Mouse (Mus musculus) heart, postnatal 0 days (tissue): ENCODE measurements at regions not wholly inside any gene's neighbourhood (a gene's known extent, or its start where the extent isn't known, plus 50 kb on each side); places are given as distances from the start of the nearest gene placed in this dataset.

Experiments
- CTCF ChIP-seq: IDR thresholded peaks from 2 replicates; pipeline ENCODE4 v1.5.1; 2016; ENCODE audit warnings: antibody characterized with exemption, control low read depth, low read depth
- EP300 ChIP-seq: IDR thresholded peaks from 2 replicates; pipeline ENCODE4 v1.6.1; 2016; ENCODE audit warnings: antibody characterized with exemption, low read depth

GRCm38 (mm10) chr8:115565768-115566167 is 141.8 kb downstream of the Maf start:
- TF ChIP-seq CTCF (no peak), EP300 (no peak)
